In genomic region chr19:30281125-30281524, GRCm38 (mm10) we compare ENCODE assay signal across 24 mouse cellular contexts. TPM values are rescaled to one million over a fixed set of nuclear protein-coding genes. Genes with fewer than 3 reads are reported as not detected.
DNase-seq lines count a peak whose midpoint lies in the region; ATAC-seq and TF ChIP-seq lines count a peak whose summit lies in the region.
"Had no signal": no experiment of that assay in that cellular context is flagged by ENCODE, and none has a peak within 500 bp of the region (broad histone marks: within the 10 kb centered on the region; RNA-seq: fewer than 3 reads in every experiment).

No protein-coding gene starts in this region.

- whole genome bisulfite sequencing in kidney, embryonic 16.5 days, result 45% methylated on average over 5 of the region's 5 CpGs
- WGBS in forebrain, embryonic 12.5 days, result 83% methylated on average over 5 of the region's 5 CpGs

- CTCF ChIA-PET in Patski (lab: Charles Lee), result no interaction called here

- in situ Hi-C loops in Patski (cut with MboI; ENCODE audit: low pct_unique_long_range_greater_than_20kb), result no loop called here

- H3K36me3 ChIP-seq in kidney, embryonic 16.5 days (ENCODE audit: insufficient read depth, low read length), result no peaks in the 10 kb centered on the region
- no peaks in the 10 kb centered on the region for H3K36me3 ChIP-seq in forebrain, embryonic 12.5 days (replicated peaks)
- H3K36me3 ChIP-seq: embryonic facial prominence, embryonic 15.5 days; forebrain, embryonic 10.5 days; forebrain, embryonic 15.5 days; hindbrain, embryonic 13.5 days had no signal

- no peak for TF ChIP-seq CTCF in Patski (IDR thresholded peaks at IDR 0.05)

- H3K9ac ChIP-seq in kidney, embryonic 16.5 days (replicated peaks; ENCODE audit: low read length), result no peak overlapping the region
- H3K9ac ChIP-seq in forebrain, embryonic 12.5 days, result no peak overlapping the region
- H3K9ac ChIP-seq: embryonic facial prominence, embryonic 15.5 days; forebrain, embryonic 15.5 days; hindbrain, embryonic 13.5 days had no signal

- ATAC-seq in kidney, embryonic 16.5 days (ENCODE audit: low FRiP score, low TSS enrichment), result 0 out of 2 replicates have a peak, but pooled peaks have one; percentile 46
- ATAC-seq in Patski, result peak; percentile 88
- no peak for ATAC-seq in forebrain, embryonic 12.5 days (ENCODE audit: low FRiP score)
- ATAC-seq: forebrain, embryonic 15.5 days; hindbrain, postnatal 0 days had no signal

- H3K4me3 ChIP-seq in kidney, embryonic 16.5 days (ENCODE audit: low read length), result no peak overlapping the region
- no peak overlapping the region for H3K4me3 ChIP-seq in forebrain, embryonic 12.5 days (replicated peaks)
- H3K4me3 ChIP-seq: embryonic facial prominence, embryonic 15.5 days; erythroblast, embryonic 14.5 days; forebrain, embryonic 10.5 days; forebrain, embryonic 15.5 days; hindbrain, embryonic 13.5 days had no signal

- POLR2A ChIA-PET in Patski (lab: Charles Lee), result no interaction called here

- no peak overlapping the region for H3K27ac ChIP-seq in kidney, embryonic 16.5 days (ENCODE audit: low read length)
- no peak overlapping the region for H3K27ac ChIP-seq in forebrain, embryonic 12.5 days
- H3K27ac ChIP-seq: embryonic facial prominence, embryonic 15.5 days; forebrain, embryonic 10.5 days; forebrain, embryonic 15.5 days; hindbrain, embryonic 13.5 days; hindbrain, postnatal 0 days had no signal

- peaks cover 6% of the 10 kb centered on the region; the same call in 1 of the 2 replicates for H3K4me1 ChIP-seq in kidney, embryonic 16.5 days (ENCODE audit: insufficient read depth, low read length)
- H3K4me1 ChIP-seq in forebrain, embryonic 12.5 days, result peaks cover 2% of the 10 kb centered on the region; the same call in 1 of the 2 replicates
- H3K4me1 ChIP-seq: embryonic facial prominence, embryonic 15.5 days; forebrain, embryonic 15.5 days; hindbrain, embryonic 13.5 days had no signal

- H3K4me2 ChIP-seq in kidney, embryonic 16.5 days (replicated peaks; ENCODE audit: low read depth, low read length), result no peak overlapping the region
- H3K4me2 ChIP-seq in forebrain, embryonic 12.5 days, result no peak overlapping the region
- H3K4me2 ChIP-seq: embryonic facial prominence, embryonic 15.5 days; forebrain, embryonic 15.5 days; hindbrain, embryonic 13.5 days had no signal

- peak; percentile 42 for DNase-seq in embryo, embryonic 11 days
- no peak for DNase-seq in embryo, embryonic 10.5 days (ENCODE audit: low spot score)
- no peak for DNase-seq in kidney, adult 11 months
- DNase-seq in 3T3-L1 (ENCODE audit: low read depth, low spot score) (peak; percentile 14), Patski (ENCODE audit: low read depth, low spot score) (peak; percentile 34)
- no peak for DNase-seq in right cerebral cortex, postnatal 25 days
- DNase-seq: adrenal gland, postnatal 14 days; cerebellum, adult 11 months; cerebellum, adult 8-10 months; cerebellum, postnatal 14 days; gastrocnemius, postnatal 36 days; heart, adult 11 months; heart, postnatal 14 days had no signal

- no peaks in the 10 kb centered on the region for H3K27me3 ChIP-seq in kidney, embryonic 16.5 days (ENCODE audit: insufficient read depth, low read length)
- no peaks in the 10 kb centered on the region for H3K27me3 ChIP-seq in Patski
- H3K27me3 ChIP-seq in forebrain, embryonic 12.5 days, result no peaks in the 10 kb centered on the region
- H3K27me3 ChIP-seq: CH12.LX; embryonic facial prominence, embryonic 15.5 days; forebrain, embryonic 15.5 days; hindbrain, embryonic 13.5 days had no signal

- H3K9me3 ChIP-seq in kidney, embryonic 16.5 days (ENCODE audit: low read length), result no peaks in the 10 kb centered on the region
- no peaks in the 10 kb centered on the region for H3K9me3 ChIP-seq in forebrain, embryonic 12.5 days
- H3K9me3 ChIP-seq: embryonic facial prominence, embryonic 15.5 days; forebrain, embryonic 10.5 days; forebrain, embryonic 15.5 days; hindbrain, embryonic 13.5 days had no signal

RNA-seq across cellular contexts. Expression of gene Mbl2, which starts 48.4 kb away (rescaled TPM):
- not detected in 2 replicates for polyA plus RNA-seq in kidney, embryonic 16.5 days (2015; fragmentation: Nextera tagmentation; extraction: Ambion mirVana)
- not detected for polyA plus RNA-seq in Patski (2021)
- not detected in 2 replicates for polyA plus RNA-seq in forebrain, embryonic 12.5 days (2016; fragmentation: Nextera tagmentation; extraction: Ambion mirVana)
- polyA plus RNA-seq: forebrain, embryonic 10.5 days; forebrain, embryonic 15.5 days; heart, embryonic 14.5 days; intestine, embryonic 14.5 days had no signal

Comparison
In these comparisons a context has a peak if more than half of its experiments do, and no peak if none do; other contexts are left out.
1. DNase-seq: peak in embryo, embryonic 11 days (single experiment), 3T3-L1 (single experiment) and Patski (single experiment); none in embryo, embryonic 10.5 days (single experiment), kidney, adult 11 months (single experiment) and right cerebral cortex, postnatal 25 days (single experiment).